Mouse (Mus musculus) intestine, embryonic 15.5 days (tissue): ENCODE measurements around the gene Eif1ax. TPM values are rescaled to one million over a fixed set of nuclear protein-coding genes. Genes with fewer than 3 reads are reported as not detected.

ENCODE experiments used
- polyA plus RNA-seq: library from polyadenylated mRNA; unstranded; fragments of >200 nt; fragmentation: Nextera tagmentation; extraction: Ambion mirVana; gene quantifications from 2 replicates; pipeline ENCODE4 v1.2.1, GENCODE M21; 2015

Gene Eif1ax
- polyA plus RNA-seq, 1 experiment from 2014 or later: 127 TPM

Other genes with a start within 250 kb of the Eif1ax start
- 4.6 and 5.3 TPM in 2 replicates for gene Rps6ka3, start 161.9 kb upstream of the Eif1ax start, polyA plus RNA-seq
- gene Map7d2, start 42.4 kb downstream of the Eif1ax start, polyA plus RNA-seq: 1.5 TPM in 2 replicates
- 13.3 and 16.0 TPM in 2 replicates for gene Bclaf3, start 154.5 kb downstream of the Eif1ax start, polyA plus RNA-seq